Mouse (Mus musculus): ENCODE results near the gene Myl12a. TPM values are rescaled to one million over a fixed set of nuclear protein-coding genes. Genes with fewer than 3 reads are reported as not detected.
A peak's percentile ranks its signal among the peaks of the same experiment; 100 is the strongest.

The Myl12a gene
- 100 to 1,000 TPM; 404 to 431 TPM for total RNA-seq (2021)
- long read RNA-seq, experiment 1, transcript Myl12a-206 (4 exons, 1,937 nt), result major isoform, 460 of 908 reads
- long read RNA-seq, experiment 1, transcript Myl12a-201 (4 exons, 980 nt), result minor isoform, 353 of 908 reads
- long read RNA-seq, experiment 1, partial matches to known transcripts, result 84 of 908 reads
- long read RNA-seq, experiment 1, other reads (novel, unspliced or antisense), result 9 of 908 reads
- long read RNA-seq, experiment 2, transcript Myl12a-206 (4 exons, 1,937 nt), result minor isoform, 372 of 932 reads
- long read RNA-seq, experiment 2, transcript Myl12a-201 (4 exons, 980 nt), result major isoform, 487 of 932 reads
- long read RNA-seq, experiment 2, partial matches to known transcripts, result 65 of 932 reads
- long read RNA-seq, experiment 2, other reads (novel, unspliced or antisense), result 5 of 932 reads

DNA sequence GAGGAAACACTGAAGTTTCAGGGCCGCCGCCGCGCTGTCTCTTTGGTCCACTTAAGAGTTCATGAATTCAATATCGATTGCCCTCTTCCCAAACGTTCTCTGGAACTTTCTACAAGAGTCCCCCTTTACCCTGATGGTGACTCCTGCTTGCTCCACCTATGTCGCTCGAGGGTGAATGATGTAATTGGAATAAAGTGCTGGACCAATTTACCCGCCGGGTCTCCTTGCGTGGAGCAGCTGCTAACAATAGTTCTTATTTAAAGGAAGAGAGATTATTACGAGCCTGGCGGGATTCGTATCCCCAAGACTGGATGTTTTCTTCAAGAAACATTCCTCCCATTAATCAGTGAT is at the start of gene Myl12a:
Gene Myl12a, minus strand, starts transcription at position 135 of the 351 bp plus-strand sequence.
- DNase-seq, result no peak

DNA sequence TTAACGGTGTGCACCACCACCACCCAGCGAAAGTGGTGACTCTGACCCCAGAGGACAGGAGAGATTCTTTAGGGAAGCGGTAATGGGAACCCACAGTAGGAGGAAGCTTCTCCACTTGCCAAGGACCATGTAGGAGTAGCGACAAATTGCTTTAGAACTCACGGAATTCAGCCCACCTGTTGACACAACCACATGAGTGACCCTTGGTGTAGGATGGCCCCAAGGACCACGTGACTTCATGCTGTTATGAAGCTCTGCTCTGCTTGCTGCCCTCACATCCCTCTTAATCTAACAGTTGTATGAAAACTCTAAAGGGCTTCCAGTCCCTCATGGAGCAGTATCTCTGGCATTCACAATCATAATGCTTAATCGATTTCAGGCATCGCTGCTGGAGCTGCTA is 46.6 kb upstream of the Myl12a start:
- DNase-seq, result no peak

DNA sequence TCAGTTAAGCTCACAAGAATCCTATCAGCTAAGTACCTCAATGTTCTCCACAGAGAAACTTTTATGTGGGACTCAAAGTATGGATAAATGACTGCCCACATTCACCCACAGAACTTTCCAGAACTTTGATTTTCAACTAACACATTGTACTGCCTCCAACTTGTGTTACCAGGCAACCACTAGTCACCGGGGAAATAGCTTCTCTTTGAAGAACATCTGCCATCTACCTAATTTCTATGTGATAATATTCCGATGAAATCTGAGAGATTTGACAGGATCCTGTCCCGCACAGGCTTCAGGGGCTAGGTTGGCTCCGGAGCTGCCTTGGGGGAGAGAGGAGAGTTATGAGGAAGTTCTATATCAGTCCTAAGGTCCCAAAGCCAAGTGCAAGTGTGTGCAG is 44.2 kb upstream of the Myl12a start:
- no peak for DNase-seq

DNA sequence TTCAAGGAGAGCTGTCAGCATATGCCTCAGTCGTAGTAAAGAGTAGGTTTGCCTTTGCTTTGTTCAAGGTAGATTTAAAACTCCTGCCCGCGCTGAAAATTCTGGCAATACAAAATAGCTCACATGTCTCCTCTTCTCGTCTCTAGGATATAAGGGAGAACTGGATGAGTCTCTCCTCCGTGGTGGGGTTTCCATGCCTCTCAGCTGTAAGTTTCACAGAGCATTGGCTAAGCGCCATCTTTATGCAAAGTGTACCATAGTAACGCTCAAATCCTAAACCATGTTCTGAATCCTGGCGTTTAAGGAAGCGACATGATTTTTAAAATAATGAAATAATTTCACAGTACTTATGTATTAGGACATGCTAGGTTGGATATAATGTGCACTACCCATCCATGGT is 42.9 kb upstream of the Myl12a start:
- DNase-seq, result no peak

DNA sequence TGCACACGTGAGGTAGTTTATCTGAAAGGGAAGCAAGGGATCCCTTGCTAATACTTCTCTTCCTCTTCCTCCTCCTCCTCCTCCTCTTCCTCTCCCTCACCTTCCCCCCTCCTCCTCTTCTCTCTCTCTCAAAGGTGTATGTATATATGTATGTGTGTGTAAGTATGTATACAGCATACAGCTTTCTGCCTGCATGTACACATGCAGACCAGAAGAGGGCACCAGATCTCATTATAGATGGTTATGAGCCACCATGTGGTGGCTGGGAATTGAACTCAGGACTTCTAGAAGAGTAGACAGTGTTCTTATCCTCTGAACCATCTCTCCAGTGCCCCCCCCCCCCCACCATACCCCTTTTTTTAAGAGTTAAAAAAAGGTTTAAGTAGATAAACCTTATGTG is 40.0 kb upstream of the Myl12a start:
- DNase-seq, result no peak

DNA sequence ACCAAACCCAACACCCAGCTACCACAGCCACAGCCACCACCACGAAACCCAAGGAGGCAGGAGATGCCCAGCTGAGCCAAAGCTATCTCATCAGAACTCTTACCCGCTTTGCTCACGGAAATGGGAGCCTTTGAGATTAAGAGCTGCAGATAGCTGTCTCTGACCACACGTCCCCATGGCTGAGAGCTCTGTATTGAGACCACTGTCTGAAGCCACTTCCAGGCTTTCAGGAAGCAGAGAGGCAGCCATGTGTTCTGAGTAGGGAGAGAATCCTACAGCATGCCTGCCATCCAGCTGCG is 37.9 kb upstream of the Myl12a start:
- no peak for DNase-seq

DNA sequence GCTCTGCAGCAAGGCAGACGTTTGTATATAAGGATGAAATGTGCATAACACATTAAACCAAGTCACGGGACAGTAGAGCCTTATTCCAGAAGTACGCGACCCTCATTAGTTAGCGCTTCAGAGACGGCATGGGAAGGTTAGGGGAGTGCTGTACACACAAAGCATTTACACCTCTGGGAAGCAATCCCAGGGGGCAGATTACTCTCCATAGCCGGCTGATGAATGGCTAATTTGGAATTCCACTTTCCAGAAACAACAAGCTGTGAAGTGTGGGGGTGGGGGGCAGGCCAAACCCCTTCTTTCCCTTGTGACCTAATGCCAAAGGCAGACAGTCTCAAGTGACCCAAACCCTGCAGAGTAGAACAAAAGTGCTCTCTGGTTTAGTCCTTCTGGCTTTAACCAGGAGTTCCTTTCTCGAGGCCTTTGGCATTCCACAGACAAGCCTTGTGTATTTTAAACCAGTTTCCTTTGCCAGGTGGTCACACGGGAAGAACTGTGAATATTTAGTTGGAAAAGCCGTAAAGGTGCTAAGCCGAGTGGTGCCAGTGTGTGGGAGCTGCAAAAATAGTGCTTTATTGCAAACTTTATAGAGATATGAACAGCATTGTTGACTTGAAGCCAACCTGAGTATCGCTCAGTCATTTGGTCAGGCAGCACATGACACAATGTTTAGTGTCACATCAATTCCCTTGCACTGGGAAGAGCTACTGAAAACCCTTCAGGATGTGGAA is 37.3 kb upstream of the Myl12a start:
- no peak for DNase-seq

DNA sequence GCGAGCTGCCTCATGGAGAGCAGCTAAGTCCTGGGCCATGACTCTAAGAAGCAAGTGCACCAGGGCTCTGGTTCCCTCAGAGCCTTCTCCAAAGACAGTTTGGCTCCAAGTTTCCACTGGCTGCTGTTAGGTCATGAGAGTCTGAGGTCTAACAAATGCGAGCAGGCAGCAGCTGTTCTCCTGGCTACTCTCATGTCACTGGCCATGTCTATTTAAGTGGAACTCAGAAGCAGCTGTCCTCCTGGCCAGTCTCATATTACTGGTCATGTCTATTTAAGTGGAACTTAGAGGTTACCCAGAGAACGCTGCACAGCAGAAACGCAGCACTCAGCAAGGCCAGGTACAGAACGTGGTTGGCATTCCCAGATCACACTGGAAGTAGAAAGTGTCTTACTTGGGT is 36.1 kb upstream of the Myl12a start:
- DNase-seq, result peak; percentile 85

DNA sequence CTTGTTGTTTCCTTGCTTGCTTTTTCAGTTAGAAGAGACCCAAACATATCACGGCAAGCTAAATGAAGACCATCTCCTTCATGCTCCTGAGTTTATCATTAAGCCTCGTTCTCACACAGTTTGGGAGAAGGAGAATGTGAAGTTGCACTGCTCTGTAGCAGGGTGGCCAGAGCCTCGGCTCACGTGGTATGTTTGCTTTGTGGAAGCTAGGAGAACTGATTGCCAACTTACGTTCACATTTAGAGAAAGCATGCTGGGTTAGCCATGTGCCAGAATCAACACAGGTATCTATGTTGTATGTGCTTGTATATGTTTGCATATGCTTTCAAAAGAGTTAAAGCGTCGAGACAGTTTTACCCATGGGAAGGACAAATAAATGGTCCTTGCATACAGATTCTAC is 34.5 kb upstream of the Myl12a start:
- DNase-seq, result no peak

DNA sequence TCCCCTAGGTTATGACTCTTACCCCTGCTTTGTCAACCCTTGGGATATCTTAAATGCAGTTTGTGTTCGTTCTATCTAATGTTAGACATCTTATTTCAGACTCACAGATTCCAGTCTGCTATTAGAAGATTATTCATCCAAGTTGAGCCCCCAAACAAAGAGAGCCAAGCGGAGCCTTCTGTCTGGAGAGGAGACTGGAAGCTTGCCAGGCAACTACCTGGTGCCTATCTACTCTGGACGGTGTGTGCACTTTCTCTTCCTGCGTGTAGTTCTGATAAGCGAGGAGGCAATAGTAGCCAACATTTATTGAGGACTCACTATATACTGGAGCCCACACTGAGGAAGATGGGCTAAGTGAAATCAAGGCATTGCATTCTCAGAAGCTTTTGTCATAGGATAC is 31.8 kb upstream of the Myl12a start:
- DNase-seq, result no peak

DNA sequence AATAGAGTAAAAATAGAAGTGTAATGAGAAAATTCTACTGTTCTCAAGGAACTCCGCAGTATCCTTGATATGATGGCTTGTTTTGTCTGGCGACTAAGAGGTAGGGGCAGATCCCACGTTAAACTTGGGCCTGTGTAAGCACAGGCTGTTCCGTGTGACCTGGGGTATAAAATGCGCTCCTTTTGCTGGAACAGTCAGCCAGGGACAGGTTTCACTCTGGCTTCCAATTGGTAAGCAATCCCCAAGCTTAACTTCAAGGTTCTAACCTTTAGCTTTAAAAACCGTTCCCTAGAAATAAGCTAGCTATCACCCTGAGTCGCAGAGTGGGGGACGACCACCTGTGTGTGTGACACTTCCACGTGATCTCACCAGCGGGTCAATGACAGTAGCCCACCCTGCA is 30.0 kb upstream of the Myl12a start:
- DNase-seq, result peak; percentile 38

DNA sequence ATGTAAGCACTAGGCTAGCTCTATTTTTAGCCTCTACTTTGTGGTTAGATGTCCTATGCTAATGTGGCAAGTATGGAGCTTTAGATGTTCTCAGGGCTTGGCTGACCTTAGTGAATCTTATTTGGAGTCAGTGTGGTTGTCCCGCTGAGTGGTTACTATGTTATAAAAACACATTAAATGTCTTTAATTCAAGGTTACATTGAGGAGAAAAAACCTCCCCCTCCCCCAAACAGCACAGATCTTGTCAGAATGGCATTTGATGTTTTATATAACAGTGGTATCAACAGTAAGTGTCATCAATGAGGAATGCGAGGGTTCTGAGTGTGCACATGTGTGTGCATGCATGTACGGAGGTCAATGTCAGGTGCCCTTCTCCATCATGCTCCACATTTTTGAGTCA is 24.5 kb upstream of the Myl12a start:
- no peak for DNase-seq

DNA sequence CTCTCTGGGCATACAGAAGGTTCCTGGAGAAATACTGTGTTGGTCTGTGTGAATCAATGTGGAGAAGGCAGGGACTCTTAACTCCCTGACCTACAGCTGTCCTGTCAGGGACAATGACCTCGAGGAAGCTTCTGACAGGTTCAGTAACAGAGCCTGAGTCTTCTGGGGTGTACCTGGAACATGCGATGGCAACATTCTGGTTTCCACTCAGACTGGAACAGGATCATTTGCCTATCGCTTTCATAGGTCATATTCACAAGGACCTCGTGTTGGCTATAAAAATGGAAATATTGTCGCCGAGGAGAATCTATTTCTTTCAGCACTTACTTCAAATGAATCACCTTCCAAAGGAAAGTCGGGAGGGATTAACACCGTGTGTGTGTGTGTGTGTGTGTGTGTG is 23.2 kb upstream of the Myl12a start:
- peak; percentile 32 for DNase-seq

DNA sequence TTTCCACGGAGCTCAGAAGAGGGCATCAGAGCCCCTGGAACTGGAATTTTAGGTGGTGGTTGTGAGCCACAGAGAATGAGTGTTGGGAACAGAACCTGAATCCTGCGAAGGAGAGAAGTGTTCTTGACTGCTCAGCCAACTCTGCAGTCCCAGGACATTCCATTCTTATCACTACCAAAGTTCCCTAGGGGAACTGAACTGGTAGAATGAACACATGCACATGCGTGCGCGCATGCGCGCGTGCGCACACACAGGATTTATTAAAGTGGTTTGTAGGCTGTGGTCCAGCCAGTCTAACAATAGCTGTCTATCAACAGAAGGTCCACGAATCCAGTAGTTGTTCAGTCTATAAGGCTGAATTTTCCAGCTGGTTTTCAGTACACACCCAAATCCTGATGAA is 21.4 kb upstream of the Myl12a start:
- DNase-seq, result no peak

DNA sequence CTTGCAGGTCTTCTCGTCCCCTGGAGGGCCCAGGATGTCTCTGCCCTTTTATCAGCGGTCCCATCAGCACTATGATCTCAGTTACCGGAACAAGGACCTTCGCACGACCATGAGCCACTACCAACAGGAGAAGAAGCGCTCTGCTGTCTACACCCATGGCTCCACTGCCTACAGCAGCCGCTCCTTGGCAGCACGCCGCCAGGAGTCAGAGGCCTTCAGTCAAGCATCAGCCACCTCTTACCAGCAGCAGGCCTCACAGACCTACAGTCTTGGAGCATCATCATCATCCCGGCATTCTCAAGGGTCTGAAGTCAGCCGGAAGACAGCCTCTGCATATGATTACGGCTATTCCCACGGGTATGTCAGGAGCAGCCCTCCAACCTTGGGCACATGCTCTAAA is 20.2 kb upstream of the Myl12a start:
- no peak for DNase-seq

DNA sequence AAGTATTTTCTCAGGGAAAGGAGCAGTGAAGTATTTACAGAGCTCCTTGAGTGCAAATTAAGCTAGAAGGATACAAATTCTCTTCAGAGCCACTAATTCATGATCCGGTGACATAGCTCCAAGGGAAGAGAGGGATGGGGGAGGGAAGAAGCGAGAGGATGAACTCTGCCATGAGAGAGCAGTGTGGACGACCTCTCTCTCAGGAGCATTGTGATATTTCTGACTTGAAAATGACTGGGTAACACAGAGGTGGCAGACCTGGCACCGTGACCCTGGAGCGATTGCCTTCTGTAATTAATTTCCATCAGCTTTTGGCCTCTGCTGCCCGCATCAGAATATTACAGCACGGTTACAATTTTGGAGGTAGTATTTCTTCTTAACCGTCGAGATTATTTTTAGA is 17.2 kb upstream of the Myl12a start:
- no peak for DNase-seq

DNA sequence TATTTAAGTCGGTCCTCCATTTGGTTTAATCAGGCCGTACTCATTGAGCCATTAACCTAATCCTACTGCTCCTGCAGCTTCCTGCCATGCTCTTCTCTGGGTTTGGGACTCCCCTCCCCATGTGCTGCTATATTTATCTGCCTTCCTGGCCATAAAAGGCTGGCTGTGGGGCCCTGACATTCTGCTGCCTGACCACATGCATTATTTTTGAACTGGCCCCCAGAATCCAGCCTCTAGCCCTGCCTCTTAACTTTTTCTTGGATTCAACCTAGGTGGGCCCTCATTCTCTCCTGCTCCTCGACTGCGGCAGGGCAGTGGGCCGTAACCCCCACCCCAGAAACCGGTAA is 16.6 kb upstream of the Myl12a start:
- DNase-seq, result peak; percentile 57

DNA sequence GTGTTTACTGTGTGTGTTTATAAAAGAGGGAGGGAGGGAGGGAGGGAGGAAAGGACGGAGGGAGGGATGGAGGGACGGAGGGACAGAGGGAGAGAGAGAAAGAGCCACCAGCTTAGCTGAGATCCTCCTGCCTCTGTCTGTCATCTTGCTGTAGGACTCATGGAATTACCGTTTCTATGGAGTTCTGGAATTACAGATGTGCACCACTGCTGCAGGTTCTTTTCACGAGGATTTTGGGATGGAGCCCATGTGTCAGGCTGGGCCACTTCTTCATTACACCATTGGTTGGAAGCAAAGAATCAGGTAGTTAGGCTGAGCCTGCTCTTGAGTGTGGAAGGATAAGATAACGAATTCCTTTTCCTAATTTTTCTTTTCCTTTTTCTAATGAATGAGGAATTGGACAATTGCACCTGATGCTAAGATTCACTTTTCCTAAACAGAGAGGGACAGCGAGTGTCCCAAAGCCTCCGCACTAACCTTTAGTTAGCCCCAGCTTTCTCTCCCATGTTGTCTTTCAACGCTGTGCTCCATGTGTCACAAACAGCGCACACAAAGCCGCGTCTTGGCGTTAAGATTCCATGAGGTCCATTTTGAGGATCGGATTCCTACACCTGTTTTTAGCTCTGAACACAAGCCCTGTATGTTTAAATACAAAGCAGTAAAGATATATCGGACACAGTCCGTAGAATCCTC is 16.1 kb upstream of the Myl12a start:
- no peak for DNase-seq

DNA sequence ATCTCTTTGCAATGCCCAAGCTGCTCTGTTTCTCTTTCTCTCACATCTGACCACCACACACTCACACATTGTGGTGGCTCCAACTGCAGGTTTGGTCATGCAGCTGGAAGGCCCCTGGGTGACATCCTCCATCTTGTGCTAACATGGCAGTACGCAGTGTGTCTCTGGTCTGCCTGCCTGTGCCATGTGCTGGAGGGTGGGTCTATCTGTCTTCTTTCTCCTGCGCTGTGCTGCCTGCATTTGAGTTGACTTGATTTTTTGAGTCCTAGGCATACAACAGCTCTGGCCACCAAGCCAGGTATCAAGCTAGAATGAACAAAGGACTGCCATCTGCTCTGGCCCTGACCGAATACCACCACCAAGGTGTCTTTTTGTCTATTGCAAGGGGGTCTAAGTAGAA is 15.5 kb upstream of the Myl12a start:
- DNase-seq, result no peak

DNA sequence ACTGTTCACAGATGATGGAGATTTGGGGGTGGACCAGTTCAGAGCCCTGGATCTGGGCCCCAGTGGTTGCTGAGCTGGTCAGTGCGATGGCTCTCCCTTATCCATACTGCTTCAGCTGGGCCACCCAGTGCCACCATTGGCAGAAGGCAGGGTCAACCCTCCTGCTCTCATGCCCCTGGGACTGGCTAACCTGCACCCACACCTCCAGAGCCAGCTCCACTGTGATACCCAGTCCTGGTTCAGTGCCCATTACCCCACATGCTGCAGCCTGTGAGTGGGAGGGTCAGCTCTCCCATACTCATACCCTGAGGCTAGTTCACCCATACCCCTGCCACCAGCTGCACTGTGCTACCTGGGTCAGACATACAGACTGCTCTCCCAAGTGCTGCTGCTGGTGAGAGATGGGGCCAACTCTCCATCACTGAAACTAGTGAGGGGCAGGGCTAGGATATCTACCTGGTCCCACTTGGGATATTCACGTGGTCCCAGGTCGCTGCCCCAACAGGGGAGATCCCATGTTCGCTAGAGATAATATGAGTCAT is 14.8 kb upstream of the Myl12a start:
- DNase-seq, result no peak

DNA sequence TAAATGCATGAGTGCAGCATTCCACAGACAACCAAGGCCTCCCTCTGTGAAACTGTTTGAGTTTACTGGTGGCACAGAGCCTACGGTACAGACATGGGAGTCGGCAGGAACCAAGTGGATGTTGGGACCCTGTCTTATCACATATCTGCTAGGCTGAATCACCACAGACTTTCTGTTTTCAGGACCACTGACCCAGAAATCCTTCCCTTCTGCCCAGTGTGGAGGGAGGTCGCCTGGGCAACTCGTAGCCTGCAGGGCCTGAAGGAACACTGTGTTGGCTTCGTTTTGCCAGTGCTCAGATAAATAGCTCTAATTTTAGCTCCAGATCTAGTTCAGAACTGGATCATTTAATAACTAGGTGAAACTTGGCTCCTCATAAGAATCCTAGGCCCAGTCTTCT is 12.2 kb upstream of the Myl12a start:
- no peak for DNase-seq

DNA sequence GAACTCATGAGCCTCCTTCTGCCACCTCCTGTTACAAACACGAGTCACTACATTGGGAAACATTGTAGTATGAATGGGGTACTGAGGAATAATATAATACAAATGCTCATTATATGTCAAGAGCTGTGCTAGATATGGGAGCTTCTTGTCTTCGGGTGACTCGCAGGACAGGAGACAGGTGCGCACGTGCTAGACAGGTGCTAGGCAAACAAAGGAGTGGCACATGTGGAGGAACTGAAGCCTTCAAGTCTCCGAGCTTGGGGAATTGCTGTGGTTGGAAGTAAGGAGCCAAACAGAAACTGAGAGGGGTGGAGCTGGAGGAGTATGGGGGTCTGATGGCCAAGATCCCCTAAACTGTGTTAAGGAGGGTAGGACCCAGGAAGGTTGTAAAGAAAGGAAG is 10.4 kb upstream of the Myl12a start:
- DNase-seq, result no peak

DNA sequence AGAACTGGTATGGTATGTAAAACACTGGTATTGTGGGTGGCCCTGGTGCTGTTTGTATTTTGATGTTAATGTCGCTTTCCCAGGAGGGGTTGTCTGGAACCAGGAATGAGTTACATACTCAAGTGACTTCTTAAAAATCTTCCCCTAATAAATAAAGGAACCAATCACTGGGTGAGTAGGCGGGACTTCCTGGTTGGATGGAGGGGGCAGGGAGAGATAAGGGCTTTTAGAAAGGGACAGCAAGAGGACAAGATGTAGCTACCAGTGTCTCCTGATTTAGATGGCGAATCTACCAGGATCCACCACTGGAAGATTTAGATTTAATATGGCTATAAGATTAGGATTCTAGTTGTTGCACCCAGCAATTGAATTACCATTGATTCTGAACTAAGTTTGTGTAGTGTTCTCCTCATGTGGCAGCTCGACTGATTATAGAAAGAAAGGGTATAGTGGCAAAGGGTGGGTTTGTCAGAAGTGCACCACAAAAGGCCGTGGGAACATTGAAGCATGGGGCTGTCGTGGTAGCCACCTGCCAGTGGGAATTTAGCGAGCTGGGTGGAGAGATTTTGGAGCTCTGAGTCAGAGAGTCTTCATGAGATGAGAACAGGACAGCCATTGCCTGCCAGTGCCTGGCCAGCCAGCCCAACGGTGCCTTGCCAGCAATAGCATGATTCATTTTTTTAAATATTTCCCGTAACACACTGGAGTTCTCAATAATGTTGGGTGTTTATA is 9.4 kb upstream of the Myl12a start:
- no peak for DNase-seq
